Mouse (Mus musculus): ENCODE data around the gene Gabpa. TPM values are rescaled to one million over a fixed set of nuclear protein-coding genes. Genes with fewer than 3 reads are reported as not detected.

The Gabpa gene
- polyA plus RNA-seq, 1 experiment: 4.9 TPM

DNA sequence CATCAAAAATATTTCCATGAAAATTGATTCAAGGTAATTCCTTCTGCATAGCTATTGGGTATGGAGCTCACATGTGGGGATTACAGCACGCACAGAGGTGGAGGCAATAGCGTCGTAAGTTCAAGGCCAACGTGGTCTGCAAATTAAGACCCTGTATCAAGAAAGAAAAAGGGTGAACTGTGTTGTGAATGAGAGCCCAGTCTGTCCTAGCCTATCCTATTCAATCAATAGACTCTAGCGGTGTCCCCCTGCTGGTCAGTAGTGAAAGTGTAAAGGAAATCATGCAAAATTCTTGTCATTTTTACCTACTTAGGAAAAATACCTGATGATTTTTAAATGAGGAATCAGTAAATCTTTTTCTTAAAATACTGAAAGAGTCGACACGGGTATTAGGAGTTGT is 17.3 kb upstream of the Gabpa start:
- TF ChIP-seq POLR2A (IDR thresholded peaks at IDR 0.05; ENCODE audit: low read depth, low read length) (no peak), CTCF (IDR thresholded peaks at IDR 0.05; ENCODE audit: extremely low read depth, insufficient read length, insufficient replicate concordance, low read depth, low read length) (peak; percentile 30; the same call in 1 of the 2 replicates)
- Histone ChIP-seq H3K27me3 (ENCODE audit: control insufficient read depth, insufficient read depth, low read length) (no peaks in the 10 kb centered on the region), H3K36me3 (ENCODE audit: control insufficient read depth, insufficient read depth, low read length) (peaks cover 3% of the 10 kb centered on the region), H3K4me1 (ENCODE audit: control insufficient read depth, insufficient read depth, insufficient read length, low read length) (peaks cover 3% of the 10 kb centered on the region; the same call in 1 of the 2 replicates), H3K27ac (ENCODE audit: insufficient read depth, low read depth, low read length) (no peak overlapping the region), H3K4me3 (ENCODE audit: low read depth, low read length) (no peak overlapping the region)
- 35% methylated on average over 7 of the region's 7 CpGs for WGBS

DNA sequence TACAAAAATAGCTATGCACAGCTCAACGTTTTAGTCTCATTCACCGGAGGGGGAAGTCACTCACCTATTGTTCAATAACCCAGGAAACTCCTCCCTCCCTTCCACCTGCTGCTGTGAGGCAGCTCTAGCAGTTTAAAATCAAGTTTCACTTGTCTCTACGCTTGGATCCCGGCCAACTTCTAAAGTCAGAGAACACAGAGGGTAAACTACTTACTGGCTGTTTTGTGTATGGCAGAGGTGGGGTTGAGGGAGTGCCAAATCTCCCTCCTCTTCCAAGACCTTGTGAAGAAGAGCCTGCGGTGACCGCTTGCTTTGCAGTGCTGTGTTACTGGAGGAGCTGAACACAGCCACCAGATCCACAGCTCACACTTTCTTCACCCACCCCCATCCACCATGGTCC is 9.7 kb upstream of the Gabpa start:
- 20% methylated on average over 6 of the region's 6 CpGs for WGBS
- TF ChIP-seq CTCF (IDR thresholded peaks at IDR 0.05; ENCODE audit: extremely low read depth, insufficient read length, insufficient replicate concordance, low read depth, low read length) (no peak), POLR2A (IDR thresholded peaks at IDR 0.05; ENCODE audit: low read depth, low read length) (no peak)
- H3K4me3 ChIP-seq (ENCODE audit: low read depth, low read length): no peak overlapping the region
- H3K36me3 ChIP-seq (ENCODE audit: control insufficient read depth, insufficient read depth, low read length): peaks cover 51% of the 10 kb centered on the region
- peaks cover 3% of the 10 kb centered on the region; the same call in 1 of the 2 replicates for H3K4me1 ChIP-seq (ENCODE audit: control insufficient read depth, insufficient read depth, insufficient read length, low read length)
- H3K27ac ChIP-seq (ENCODE audit: insufficient read depth, low read depth, low read length): 0 out of 2 replicates have a peak overlapping the region, but pooled peaks have one; percentile 38
- H3K27me3 ChIP-seq (ENCODE audit: control insufficient read depth, insufficient read depth, low read length): no peaks in the 10 kb centered on the region

DNA sequence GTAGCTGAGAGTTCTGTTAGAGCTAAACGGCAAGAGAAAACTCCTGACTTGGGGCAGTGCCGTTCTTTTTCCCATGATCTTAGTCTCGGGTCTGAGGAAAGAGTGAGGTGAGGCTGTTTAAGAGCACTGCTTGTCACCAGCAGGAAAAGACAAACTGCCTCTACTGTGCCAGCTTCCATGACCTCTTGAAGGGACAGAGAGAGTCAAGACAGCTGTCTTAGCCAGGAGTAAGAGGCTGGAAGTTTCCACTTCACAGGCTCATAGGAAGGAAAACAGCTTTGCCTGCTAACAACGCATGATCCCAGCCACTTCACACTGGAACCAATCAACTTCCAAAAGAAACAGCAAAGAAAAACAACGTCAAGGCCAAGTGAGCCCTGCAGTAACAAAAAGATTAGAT is 3.0 kb upstream of the Gabpa start:
- Histone ChIP-seq H3K4me3 (ENCODE audit: low read depth, low read length) (no peak overlapping the region), H3K27ac (ENCODE audit: insufficient read depth, low read depth, low read length) (no peak overlapping the region), H3K27me3 (ENCODE audit: control insufficient read depth, insufficient read depth, low read length) (no peaks in the 10 kb centered on the region), H3K4me1 (ENCODE audit: control insufficient read depth, insufficient read depth, insufficient read length, low read length) (0 out of 2 replicates have a peak, but pooled peaks cover 3% of the 10 kb centered on the region), H3K36me3 (ENCODE audit: control insufficient read depth, insufficient read depth, low read length) (peaks cover 37% of the 10 kb centered on the region)
- WGBS: 63% methylated on average over 5 of the region's 5 CpGs
- TF ChIP-seq CTCF (IDR thresholded peaks at IDR 0.05; ENCODE audit: extremely low read depth, insufficient read length, insufficient replicate concordance, low read depth, low read length) (no peak), POLR2A (IDR thresholded peaks at IDR 0.05; ENCODE audit: low read depth, low read length) (no peak)

DNA sequence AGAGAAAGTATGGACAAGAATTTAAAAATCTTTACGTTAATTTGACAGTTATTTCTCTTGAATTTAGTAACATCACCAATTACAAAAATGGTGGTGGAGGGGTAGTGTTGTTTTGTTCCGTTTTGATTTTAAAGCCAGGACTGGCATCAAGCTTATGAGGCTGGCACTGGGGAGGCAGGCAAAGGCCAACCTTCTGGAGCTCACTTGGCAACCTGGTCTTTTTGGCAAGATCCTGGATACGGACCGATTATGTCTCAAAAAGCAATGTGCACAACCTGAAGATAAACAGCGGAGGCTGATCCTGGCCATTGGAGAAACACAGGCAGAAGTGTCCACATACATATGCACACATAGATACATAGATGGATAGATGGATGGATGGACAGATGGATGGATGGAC is 2.0 kb upstream of the Gabpa start:
- 85% methylated on average over 5 of the region's 5 CpGs for WGBS
- no peak overlapping the region for H3K4me3 ChIP-seq (ENCODE audit: low read depth, low read length)
- H3K36me3 ChIP-seq (ENCODE audit: control insufficient read depth, insufficient read depth, low read length): peaks cover 28% of the 10 kb centered on the region
- 0 out of 2 replicates have a peak, but pooled peaks cover 3% of the 10 kb centered on the region for H3K4me1 ChIP-seq (ENCODE audit: control insufficient read depth, insufficient read depth, insufficient read length, low read length)
- no peaks in the 10 kb centered on the region for H3K27me3 ChIP-seq (ENCODE audit: control insufficient read depth, insufficient read depth, low read length)
- H3K27ac ChIP-seq (ENCODE audit: insufficient read depth, low read depth, low read length): no peak overlapping the region
- TF ChIP-seq CTCF (IDR thresholded peaks at IDR 0.05; ENCODE audit: extremely low read depth, insufficient read length, insufficient replicate concordance, low read depth, low read length) (no peak), POLR2A (IDR thresholded peaks at IDR 0.05; ENCODE audit: low read depth, low read length) (no peak)

DNA sequence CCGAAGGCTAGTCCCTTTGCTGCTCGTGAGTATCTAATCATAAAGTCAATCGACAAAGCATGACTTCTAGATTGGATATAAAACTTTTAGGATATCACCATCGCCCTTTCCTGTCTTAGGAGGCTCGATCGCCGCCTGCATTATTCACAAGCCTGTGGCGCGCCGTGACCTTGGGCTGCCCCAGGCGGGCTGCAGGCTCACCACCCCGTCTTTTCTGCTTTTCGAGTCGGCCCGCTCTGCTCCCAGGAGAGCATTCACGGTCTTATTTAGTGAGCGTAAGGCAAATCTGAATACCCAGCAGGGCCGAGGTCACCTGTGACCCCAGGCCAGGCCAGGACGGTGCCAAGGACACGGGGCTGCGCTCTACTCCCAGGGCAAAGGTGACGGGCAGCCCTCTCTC is 381 bp upstream of the Gabpa start:
- Histone ChIP-seq H3K4me3 (ENCODE audit: low read depth, low read length) (peak overlapping the region; percentile 79), H3K27me3 (ENCODE audit: control insufficient read depth, insufficient read depth, low read length) (no peaks in the 10 kb centered on the region), H3K36me3 (ENCODE audit: control insufficient read depth, insufficient read depth, low read length) (peaks cover 19% of the 10 kb centered on the region), H3K27ac (ENCODE audit: insufficient read depth, low read depth, low read length) (peak overlapping the region; percentile 98), H3K4me1 (ENCODE audit: control insufficient read depth, insufficient read depth, insufficient read length, low read length) (0 out of 2 replicates have a peak, but pooled peaks cover 3% of the 10 kb centered on the region)
- WGBS: under 1% methylated on average over 22 of the region's 22 CpGs
- TF ChIP-seq CTCF (IDR thresholded peaks at IDR 0.05; ENCODE audit: extremely low read depth, insufficient read length, insufficient replicate concordance, low read depth, low read length) (no peak), POLR2A (IDR thresholded peaks at IDR 0.05; ENCODE audit: low read depth, low read length) (no peak)

DNA sequence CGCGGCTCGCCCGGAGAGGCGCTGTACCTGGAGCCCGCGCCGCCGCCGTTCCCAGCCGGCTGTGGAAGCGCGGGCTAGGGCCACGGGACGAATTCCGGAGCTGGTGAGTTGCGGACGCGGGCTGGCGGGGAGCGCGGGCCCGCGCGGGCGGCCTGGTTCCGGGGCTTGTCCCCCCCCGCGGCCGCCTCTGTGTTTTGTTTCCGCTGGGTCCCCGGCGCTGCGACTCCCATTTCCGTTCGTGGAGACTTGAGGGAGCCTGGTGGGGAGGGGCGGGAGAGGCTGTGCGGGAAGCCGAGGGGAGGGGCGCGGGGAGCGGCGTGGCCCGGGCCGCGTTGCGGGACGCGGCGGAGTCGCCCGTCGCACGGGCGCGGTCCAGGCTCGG is 707 bp downstream of the Gabpa start, which contains the start of gene Atp5j:
Gene Atp5j (minus strand): TSS at position 185 of the 382 bp plus-strand sequence.
- Histone ChIP-seq H3K36me3 (ENCODE audit: control insufficient read depth, insufficient read depth, low read length) (peaks cover 12% of the 10 kb centered on the region), H3K4me3 (ENCODE audit: low read depth, low read length) (peak within 1 kb of the TSS; percentile 79), H3K4me1 (ENCODE audit: control insufficient read depth, insufficient read depth, insufficient read length, low read length) (0 out of 2 replicates have a peak, but pooled peaks cover 3% of the 10 kb centered on the region), H3K27me3 (ENCODE audit: control insufficient read depth, insufficient read depth, low read length) (no peaks in the 10 kb centered on the region), H3K27ac (ENCODE audit: insufficient read depth, low read depth, low read length) (peak within 1 kb of the TSS; percentile 98)
- TF ChIP-seq POLR2A (IDR thresholded peaks at IDR 0.05; ENCODE audit: low read depth, low read length) (no peak), CTCF (IDR thresholded peaks at IDR 0.05; ENCODE audit: extremely low read depth, insufficient read length, insufficient replicate concordance, low read depth, low read length) (no peak)
- under 1% methylated on average over 55 of the region's 57 CpGs for WGBS

DNA sequence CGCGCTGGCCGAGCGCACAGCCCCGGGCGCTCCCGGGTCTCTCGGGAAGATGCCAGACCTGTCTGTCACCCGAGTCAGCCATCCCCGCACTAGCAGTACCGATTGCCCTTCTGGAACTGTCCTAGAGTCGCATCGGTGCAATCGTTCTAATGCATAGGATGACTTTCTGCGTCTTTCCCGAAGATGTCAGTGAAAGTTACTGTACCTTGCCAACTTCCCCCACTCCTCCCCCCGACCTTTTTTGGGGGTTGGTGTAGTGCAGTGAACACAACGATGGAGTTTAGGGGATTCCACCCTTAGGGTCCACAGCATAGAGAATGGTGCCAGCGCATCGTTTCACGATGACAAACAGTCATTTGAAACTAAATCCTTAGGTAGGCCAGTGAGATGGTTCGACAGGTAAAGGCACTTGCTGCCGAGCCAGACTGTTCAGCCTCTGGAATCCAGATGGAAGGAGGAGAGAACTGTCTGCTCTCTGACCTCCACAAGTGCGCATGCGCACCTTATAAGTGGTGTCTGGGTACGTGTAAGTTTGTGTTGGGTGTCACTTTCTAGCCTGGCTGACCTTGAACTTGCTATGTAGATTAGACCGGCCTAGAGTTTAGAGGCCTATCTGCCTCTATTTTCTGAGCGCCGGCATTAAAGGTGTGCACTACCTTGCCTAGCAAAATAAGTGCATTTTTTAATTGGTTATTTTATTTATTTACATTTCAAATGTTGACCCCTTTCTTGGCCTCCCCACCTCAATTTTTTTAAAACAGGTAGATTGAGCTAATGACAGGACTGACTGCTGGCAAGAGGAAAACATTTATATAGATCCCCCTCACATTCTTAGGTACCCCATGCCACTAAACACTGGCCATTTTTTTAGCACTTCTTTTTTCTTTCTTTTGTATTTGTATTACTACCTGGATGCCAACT is 1.4 kb downstream of the Gabpa start:
- H3K27ac ChIP-seq (ENCODE audit: insufficient read depth, low read depth, low read length): peak overlapping the region; percentile 95
- TF ChIP-seq POLR2A (IDR thresholded peaks at IDR 0.05; ENCODE audit: low read depth, low read length) (peak; percentile 74; the same call in 1 of the 2 replicates), CTCF (IDR thresholded peaks at IDR 0.05; ENCODE audit: extremely low read depth, insufficient read length, insufficient replicate concordance, low read depth, low read length) (no peak)
- 0 out of 2 replicates have a peak, but pooled peaks cover 3% of the 10 kb centered on the region for H3K4me1 ChIP-seq (ENCODE audit: control insufficient read depth, insufficient read depth, insufficient read length, low read length)
- peaks cover 11% of the 10 kb centered on the region for H3K36me3 ChIP-seq (ENCODE audit: control insufficient read depth, insufficient read depth, low read length)
- 3% methylated on average over 29 of the region's 29 CpGs for WGBS
- H3K4me3 ChIP-seq (ENCODE audit: low read depth, low read length): peak overlapping the region; percentile 79
- no peaks in the 10 kb centered on the region for H3K27me3 ChIP-seq (ENCODE audit: control insufficient read depth, insufficient read depth, low read length)

Measured in small intestine, adult 2 months (tissue).